Mouse (Mus musculus): ENCODE results near the gene Trpm3. TPM values are rescaled to one million over a fixed set of nuclear protein-coding genes. Genes with fewer than 3 reads are reported as not detected.
A peak's percentile ranks its signal among the peaks of the same experiment; 100 is the strongest.

Trpm3 gene
- polyA plus RNA-seq, 1 experiment: 1.1 TPM

DNA sequence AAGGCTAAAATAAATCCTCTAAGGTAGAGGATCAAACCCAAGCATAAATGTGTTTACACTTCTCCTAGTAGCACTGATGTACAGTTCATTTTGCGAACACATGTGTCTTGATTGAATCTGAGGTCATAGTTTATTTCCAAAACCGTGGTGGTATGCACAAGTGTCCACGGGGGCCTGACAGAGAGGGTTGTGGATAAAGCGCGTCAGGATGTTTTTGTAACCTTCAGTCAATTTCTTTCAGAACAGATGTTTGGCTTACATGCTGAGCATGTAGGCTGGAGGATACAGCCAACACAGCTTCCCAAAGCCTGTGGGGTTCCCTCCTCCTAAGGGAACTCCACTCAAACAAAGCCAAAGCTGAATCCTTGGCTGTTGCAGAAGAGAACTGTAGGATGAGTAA lies 134.1 kb downstream of the Trpm3 start:
- H3K4me1 ChIP-seq (ENCODE audit: control insufficient read depth, insufficient read depth, insufficient read length, low read length): no peaks in the 10 kb centered on the region

GRCm38 (mm10) chr19:22284651-22285050 lies 145.8 kb downstream of the Trpm3 start:
- no peak overlapping the region for H3K4me3 ChIP-seq (ENCODE audit: insufficient read depth, low read depth, low read length)
- H3K4me1 ChIP-seq (ENCODE audit: control insufficient read depth, insufficient read depth, insufficient read length, low read length): no peaks in the 10 kb centered on the region
- H3K27ac ChIP-seq (replicated peaks; ENCODE audit: low read depth, low read length): no peak overlapping the region

More for the DNA sequence above, 134.1 kb downstream of the Trpm3 start:
- Histone ChIP-seq H3K4me3 (ENCODE audit: insufficient read depth, low read depth, low read length) (no peak overlapping the region), H3K27ac (replicated peaks; ENCODE audit: low read depth, low read length) (no peak overlapping the region)

- no peaks in the 10 kb centered on the region for H3K4me1 ChIP-seq (ENCODE audit: control insufficient read depth, insufficient read depth, insufficient read length, low read length)
- H3K4me3 ChIP-seq (ENCODE audit: insufficient read depth, low read depth, low read length): no peak overlapping the region
- H3K27ac ChIP-seq (replicated peaks; ENCODE audit: low read depth, low read length): no peak overlapping the region
These were observed 153.8 kb downstream of the Trpm3 start for GRCm38 (mm10) chr19:22292671-22293070.

GRCm38 (mm10) chr19:22300906-22301305 lies 162.1 kb downstream of the Trpm3 start:
- Histone ChIP-seq H3K4me1 (ENCODE audit: control insufficient read depth, insufficient read depth, insufficient read length, low read length) (no peaks in the 10 kb centered on the region), H3K4me3 (ENCODE audit: insufficient read depth, low read depth, low read length) (no peak overlapping the region)

GRCm38 (mm10) chr19:22303021-22303951 lies 164.4 kb downstream of the Trpm3 start:
- Histone ChIP-seq H3K4me3 (ENCODE audit: insufficient read depth, low read depth, low read length) (no peak overlapping the region), H3K4me1 (ENCODE audit: control insufficient read depth, insufficient read depth, insufficient read length, low read length) (no peaks in the 10 kb centered on the region), H3K27ac (replicated peaks; ENCODE audit: low read depth, low read length) (no peak overlapping the region)

More at GRCm38 (mm10) chr19:22300906-22301305, 162.1 kb downstream of the Trpm3 start:
- H3K27ac ChIP-seq (replicated peaks; ENCODE audit: low read depth, low read length): no peak overlapping the region

DNA sequence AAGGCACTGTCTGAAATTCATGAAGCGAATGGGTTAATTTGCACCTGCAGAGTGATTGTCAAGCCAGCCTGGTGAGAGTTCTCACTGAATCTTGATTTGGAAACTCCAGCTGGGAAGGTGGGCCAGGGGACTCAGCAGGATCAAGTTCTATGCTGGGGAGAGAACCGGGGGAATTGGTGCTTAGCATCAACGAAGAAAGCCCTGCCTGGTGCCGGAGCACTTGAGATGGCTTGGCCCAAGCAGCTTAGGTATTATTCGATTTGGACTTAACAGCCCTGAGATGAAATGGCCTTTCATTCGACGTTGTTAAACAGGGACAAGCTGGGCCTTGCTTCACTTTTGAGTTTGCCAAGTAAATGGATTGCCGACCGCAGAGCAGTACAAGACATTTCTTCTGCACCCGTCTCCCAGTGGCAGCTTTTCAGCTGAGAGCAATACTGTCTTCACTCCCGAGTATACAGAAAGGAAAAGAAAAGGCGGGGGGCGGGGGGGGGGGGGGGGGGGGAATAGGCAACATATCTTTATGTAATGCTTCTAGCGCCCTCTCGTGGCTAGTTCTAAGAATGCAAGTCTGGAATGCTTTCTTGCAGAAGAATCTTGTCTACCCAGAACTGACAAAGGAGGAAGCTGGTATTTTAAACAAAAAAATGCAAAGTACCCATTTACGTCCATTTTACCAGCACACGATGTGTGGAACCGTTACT lies 165.3 kb downstream of the Trpm3 start:
- H3K27ac ChIP-seq (replicated peaks; ENCODE audit: low read depth, low read length): no peak overlapping the region
- no peaks in the 10 kb centered on the region for H3K4me1 ChIP-seq (ENCODE audit: control insufficient read depth, insufficient read depth, insufficient read length, low read length)
- H3K4me3 ChIP-seq (ENCODE audit: insufficient read depth, low read depth, low read length): peak overlapping the region; percentile 30; the same call in 1 of the 2 replicates

DNA sequence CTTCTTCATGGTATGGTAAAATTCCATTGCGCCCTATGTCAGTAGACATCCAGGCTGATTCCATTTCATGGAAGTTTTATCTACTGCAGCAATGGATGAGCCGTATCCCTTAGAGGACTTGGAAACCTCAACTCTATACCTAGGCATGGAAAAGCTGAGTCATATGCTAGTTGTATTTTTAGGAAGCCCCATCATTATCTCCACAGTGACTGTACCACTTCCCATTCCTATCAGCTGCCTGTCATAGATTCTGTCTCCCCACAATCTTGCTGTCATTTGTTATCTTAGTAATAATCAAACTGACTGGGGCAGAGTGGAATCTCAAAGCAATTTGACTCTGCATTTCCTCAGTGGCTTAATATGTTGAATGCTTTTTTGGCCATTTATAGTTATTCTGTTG lies 169.2 kb downstream of the Trpm3 start:
- no peaks in the 10 kb centered on the region for H3K4me1 ChIP-seq (ENCODE audit: control insufficient read depth, insufficient read depth, insufficient read length, low read length)
- no peak overlapping the region for H3K4me3 ChIP-seq (ENCODE audit: insufficient read depth, low read depth, low read length)
- no peak overlapping the region for H3K27ac ChIP-seq (replicated peaks; ENCODE audit: low read depth, low read length)

- no peak overlapping the region for H3K4me3 ChIP-seq (ENCODE audit: insufficient read depth, low read depth, low read length)
- no peaks in the 10 kb centered on the region for H3K4me1 ChIP-seq (ENCODE audit: control insufficient read depth, insufficient read depth, insufficient read length, low read length)
- H3K27ac ChIP-seq (replicated peaks; ENCODE audit: low read depth, low read length): no peak overlapping the region
These were observed 178.5 kb downstream of the Trpm3 start for GRCm38 (mm10) chr19:22317306-22317705.

- H3K4me3 ChIP-seq (ENCODE audit: insufficient read depth, low read depth, low read length): no peak overlapping the region
- H3K4me1 ChIP-seq (ENCODE audit: control insufficient read depth, insufficient read depth, insufficient read length, low read length): no peaks in the 10 kb centered on the region
- H3K27ac ChIP-seq (replicated peaks; ENCODE audit: low read depth, low read length): no peak overlapping the region
These were observed 188.0 kb downstream of the Trpm3 start for GRCm38 (mm10) chr19:22326813-22327212.

- no peaks in the 10 kb centered on the region for H3K4me1 ChIP-seq (ENCODE audit: control insufficient read depth, insufficient read depth, insufficient read length, low read length)
- no peak overlapping the region for H3K4me3 ChIP-seq (ENCODE audit: insufficient read depth, low read depth, low read length)
- no peak overlapping the region for H3K27ac ChIP-seq (replicated peaks; ENCODE audit: low read depth, low read length)
These were observed 188.4 kb downstream of the Trpm3 start for GRCm38 (mm10) chr19:22327226-22327625.

- Histone ChIP-seq H3K4me1 (ENCODE audit: control insufficient read depth, insufficient read depth, insufficient read length, low read length) (no peaks in the 10 kb centered on the region), H3K4me3 (ENCODE audit: insufficient read depth, low read depth, low read length) (no peak overlapping the region), H3K27ac (replicated peaks; ENCODE audit: low read depth, low read length) (no peak overlapping the region)
These were observed 197.4 kb downstream of the Trpm3 start for GRCm38 (mm10) chr19:22336278-22336677.

GRCm38 (mm10) chr19:22337468-22337867 lies 198.6 kb downstream of the Trpm3 start:
- H3K4me1 ChIP-seq (ENCODE audit: control insufficient read depth, insufficient read depth, insufficient read length, low read length): no peaks in the 10 kb centered on the region
- no peak overlapping the region for H3K4me3 ChIP-seq (ENCODE audit: insufficient read depth, low read depth, low read length)
- H3K27ac ChIP-seq (replicated peaks; ENCODE audit: low read depth, low read length): no peak overlapping the region

- H3K4me1 ChIP-seq (ENCODE audit: control insufficient read depth, insufficient read depth, insufficient read length, low read length): no peaks in the 10 kb centered on the region
- no peak overlapping the region for H3K4me3 ChIP-seq (ENCODE audit: insufficient read depth, low read depth, low read length)
- H3K27ac ChIP-seq (replicated peaks; ENCODE audit: low read depth, low read length): no peak overlapping the region
These were observed 200.1 kb downstream of the Trpm3 start for GRCm38 (mm10) chr19:22338927-22339326.

- H3K27ac ChIP-seq (replicated peaks; ENCODE audit: low read depth, low read length): no peak overlapping the region
These were observed 215.2 kb downstream of the Trpm3 start for GRCm38 (mm10) chr19:22354037-22354541.

DNA sequence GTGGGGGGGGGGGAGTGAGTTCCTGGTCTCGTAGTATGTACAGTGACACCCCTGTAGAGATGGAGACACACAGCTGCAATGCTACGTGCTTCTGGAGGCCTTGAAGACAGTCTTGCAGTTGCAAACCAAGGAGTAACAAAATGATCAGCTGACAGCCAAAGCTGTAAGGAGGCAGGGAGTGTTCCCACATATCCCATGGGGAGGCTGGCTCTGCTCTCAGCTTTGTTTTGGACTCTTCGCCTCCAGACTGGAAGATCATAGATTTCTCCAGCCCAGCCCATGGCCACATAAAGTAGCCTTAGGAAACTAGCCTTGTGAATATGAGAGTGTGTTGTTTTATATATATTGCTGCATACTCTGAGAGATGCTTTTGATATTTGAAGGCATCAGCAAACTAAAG lies 248.0 kb downstream of the Trpm3 start:
- H3K4me3 ChIP-seq (ENCODE audit: insufficient read depth, low read depth, low read length): no peak overlapping the region
- H3K4me1 ChIP-seq (ENCODE audit: control insufficient read depth, insufficient read depth, insufficient read length, low read length): no peaks in the 10 kb centered on the region
- H3K27ac ChIP-seq (replicated peaks; ENCODE audit: low read depth, low read length): no peak overlapping the region

More at GRCm38 (mm10) chr19:22354037-22354541, 215.2 kb downstream of the Trpm3 start:
- H3K4me3 ChIP-seq (ENCODE audit: insufficient read depth, low read depth, low read length): no peak overlapping the region
- H3K4me1 ChIP-seq (ENCODE audit: control insufficient read depth, insufficient read depth, insufficient read length, low read length): no peaks in the 10 kb centered on the region
